Mouse (Mus musculus) embryo, embryonic 10.5 days (tissue): ENCODE measurements around the gene Cab39l.

Experiments used
- DNase-seq: peaks from one replicate; pipeline ENCODE4 v3.0.0-alpha.2; 2015; ENCODE audit warnings: low spot score

Cab39l gene

GRCm38 (mm10) chr14:59632067-59632466 lies 191.3 kb downstream of the Cab39l start:
- no peak for DNase-seq

- no peak for DNase-seq
These were observed 192.6 kb downstream of the Cab39l start for GRCm38 (mm10) chr14:59633295-59633898.

- no peak for DNase-seq
These were observed 193.2 kb downstream of the Cab39l start for GRCm38 (mm10) chr14:59633988-59634387.
